Comparison of ENCODE assay signal across 14 mouse cellular contexts in genomic region chr6:134751883-134752647, GRCm38 (mm10). TPM values are rescaled to one million over a fixed set of nuclear protein-coding genes. Genes with fewer than 3 reads are reported as not detected.
DNase-seq lines count a peak whose midpoint lies in the region; ATAC-seq lines count a peak whose summit lies in the region.
"Had no signal": no experiment of that assay in that cellular context is flagged by ENCODE, and none has a peak within 500 bp of the region (broad histone marks: within the 10 kb centered on the region; RNA-seq: fewer than 3 reads in every experiment).

No protein-coding gene starts in this region.

- H3K9ac ChIP-seq in limb, embryonic 12.5 days (replicated peaks), result no peak overlapping the region
- H3K9ac ChIP-seq in midbrain, embryonic 11.5 days (ENCODE audit: low read length), result no peak overlapping the region
- H3K9ac ChIP-seq: liver, embryonic 15.5 days; neural tube, embryonic 15.5 days had no signal

- H3K4me3 ChIP-seq in limb, embryonic 12.5 days (replicated peaks), result no peak overlapping the region
- H3K4me3 ChIP-seq in midbrain, embryonic 11.5 days (ENCODE audit: low read depth, low read length), result no peak overlapping the region
- H3K4me3 ChIP-seq: liver, embryonic 15.5 days; neural tube, embryonic 15.5 days had no signal

- no peak overlapping the region for H3K4me2 ChIP-seq in limb, embryonic 12.5 days
- H3K4me2 ChIP-seq in midbrain, embryonic 11.5 days, result no peak overlapping the region
- H3K4me2 ChIP-seq: liver, embryonic 15.5 days; neural tube, embryonic 15.5 days had no signal

- whole genome bisulfite sequencing in limb, embryonic 12.5 days, result 51% methylated on average over 5 of the region's 5 CpGs
- WGBS in midbrain, embryonic 11.5 days, result 92% methylated on average over 5 of the region's 5 CpGs

- peaks cover 4% of the 10 kb centered on the region; the same call in 1 of the 2 replicates for H3K4me1 ChIP-seq in limb, embryonic 12.5 days (replicated peaks)
- no peaks in the 10 kb centered on the region for H3K4me1 ChIP-seq in midbrain, embryonic 11.5 days (ENCODE audit: control insufficient read depth, insufficient read depth, low read length)
- H3K4me1 ChIP-seq: neural tube, embryonic 15.5 days had no signal

- H3K36me3 ChIP-seq in limb, embryonic 12.5 days, result peaks cover 17% of the 10 kb centered on the region; the same call in 1 of the 2 replicates
- no peaks in the 10 kb centered on the region; the same call in 1 of the 2 replicates for H3K36me3 ChIP-seq in midbrain, embryonic 11.5 days (ENCODE audit: control insufficient read depth, insufficient read depth, low read length)
- H3K36me3 ChIP-seq: neural tube, embryonic 15.5 days had no signal

- no peaks in the 10 kb centered on the region for H3K9me3 ChIP-seq in limb, embryonic 12.5 days
- H3K9me3 ChIP-seq in midbrain, embryonic 11.5 days (ENCODE audit: control insufficient read depth, low read length), result no peaks in the 10 kb centered on the region
- H3K9me3 ChIP-seq: liver, embryonic 15.5 days; neural tube, embryonic 15.5 days had no signal

- no peaks in the 10 kb centered on the region for H3K27me3 ChIP-seq in limb, embryonic 12.5 days
- H3K27me3 ChIP-seq in midbrain, embryonic 11.5 days (ENCODE audit: control insufficient read depth, insufficient read depth, low read length), result no peaks in the 10 kb centered on the region
- H3K27me3 ChIP-seq: liver, embryonic 15.5 days; neural tube, embryonic 15.5 days had no signal

- DNase-seq in thymus, postnatal 0 days (ENCODE audit: low spot score), result peak; percentile 23
- DNase-seq in thymus, postnatal 10 days (ENCODE audit: low spot score in 2 of 2), result no peak
- DNase-seq in embryo, embryonic 10.5 days (ENCODE audit: low spot score), result peak; percentile 48
- no peak for DNase-seq in midbrain, embryonic 11.5 days (ENCODE audit: low spot score, missing footprints)
- DNase-seq in gastrocnemius, adult 8-10 months (ENCODE audit: low spot score in 2 of 2), result no peak
- DNase-seq in urinary bladder, adult 18-20 months (ENCODE audit: low spot score in 2 of 2), result no peak
- DNase-seq: cerebellum, postnatal 25 days; gastrocnemius, postnatal 25 days; kidney, adult 8-10 months had no signal

- no peak overlapping the region for H3K27ac ChIP-seq in limb, embryonic 12.5 days
- no peak overlapping the region for H3K27ac ChIP-seq in midbrain, embryonic 11.5 days (ENCODE audit: low read depth, low read length)
- H3K27ac ChIP-seq: liver, embryonic 15.5 days; neural tube, embryonic 15.5 days had no signal

- ATAC-seq in limb, embryonic 12.5 days (ENCODE audit: insufficient number of reproducible peaks, insufficient read depth, low FRiP score, low TSS enrichment, low read depth), result 0 out of 2 replicates have a peak, but pooled peaks have one; percentile 52
- no peak for ATAC-seq in midbrain, embryonic 11.5 days (ENCODE audit: low FRiP score)
- ATAC-seq: forebrain, embryonic 16.5 days; midbrain, embryonic 16.5 days had no signal

RNA-seq across cellular contexts. Expression of gene Dusp16, which starts 40.4 kb away (rescaled TPM):
- polyA plus RNA-seq in thymus, postnatal 0 days (2015; fragmentation: Nextera tagmentation; extraction: Ambion mirVana), result 6.6 and 7.5 TPM in 2 replicates
- polyA plus RNA-seq in limb, embryonic 12.5 days (2016; fragmentation: Nextera tagmentation; extraction: Ambion mirVana), result 14.3 and 14.8 TPM in 2 replicates
- polyA plus RNA-seq in midbrain, embryonic 11.5 days (2014; fragmentation: Nextera tagmentation; extraction: Ambion mirVana), result 18.0 and 18.5 TPM in 2 replicates
- 10 to 100 TPM; 14.4 to 18.5 (median 15.8) TPM for total RNA-seq in gastrocnemius, adult 8-10 months (2022)

Comparison
In these comparisons a context has a peak if more than half of its experiments do, and no peak if none do; other contexts are left out.
1. DNase-seq: peak in thymus, postnatal 0 days (single experiment) and embryo, embryonic 10.5 days (single experiment); none in thymus, postnatal 10 days (0 of 2), midbrain, embryonic 11.5 days (single experiment), gastrocnemius, adult 8-10 months (0 of 2) and urinary bladder, adult 18-20 months (0 of 2).